Mouse (Mus musculus) layer of hippocampus, adult 11-12 months (tissue): ENCODE data around the gene Gpd1l.
"Not testable (repeated sequence)": the region's sequence is repeated elsewhere in the genome, so short reads cannot be mapped to it uniquely, and the experiment has no call there.

ENCODE experiments used
- DNase-seq: peaks from one replicate; pipeline ENCODE4 v3.0.0; 2022; ENCODE audit warnings: low spot score

Gpd1l gene

GRCm38 (mm10) chr9:114933723-114934171 is at the start of gene Gpd1l:
Gpd1l (minus strand) TSS chr9:114933987.
- DNase-seq, result peak; percentile 96

GRCm38 (mm10) chr9:114982689-114983360 is 49.0 kb upstream of the Gpd1l start, which contains the start of gene Rps27rt:
Rps27rt (minus strand) TSS chr9:114982739.
- no peak for DNase-seq

- no peak for DNase-seq
These were observed 46.2 kb upstream of the Gpd1l start for GRCm38 (mm10) chr9:114979969-114980368.

- peak; percentile 83 for DNase-seq
These were observed 44.7 kb upstream of the Gpd1l start, which contains the start of gene Osbpl10 for GRCm38 (mm10) chr9:114978281-114979111. Osbpl10 (plus strand) TSS chr9:114978569.

- peak; percentile 51 for DNase-seq
These were observed 43.9 kb upstream of the Gpd1l start for GRCm38 (mm10) chr9:114977461-114978280.

GRCm38 (mm10) chr9:114966286-114966685 is 32.5 kb upstream of the Gpd1l start:
- DNase-seq, result not testable (repeated sequence)

DNA sequence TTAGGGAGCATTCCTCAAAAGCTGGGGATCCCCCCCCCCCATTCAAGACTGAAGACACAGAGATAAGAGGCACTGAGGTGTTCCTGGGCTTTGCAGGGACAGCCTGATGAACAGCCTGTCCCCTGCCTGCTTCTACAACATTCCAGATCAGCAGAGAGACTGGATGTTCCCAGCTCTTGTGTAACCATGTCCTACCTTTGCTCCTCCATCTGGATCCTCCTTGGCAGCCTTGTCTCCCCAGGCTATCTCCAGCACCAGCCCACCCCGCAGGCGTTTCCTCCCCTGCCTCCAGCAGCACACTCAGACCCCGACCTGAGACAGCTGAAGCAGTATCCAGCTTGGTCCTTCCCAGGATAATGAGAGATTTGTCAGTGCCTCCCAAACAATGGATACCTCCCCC is 30.3 kb upstream of the Gpd1l start:
- DNase-seq, result no peak

GRCm38 (mm10) chr9:114960844-114961243 is 27.1 kb upstream of the Gpd1l start:
- DNase-seq, result no peak

GRCm38 (mm10) chr9:114960043-114960789 is 26.4 kb upstream of the Gpd1l start:
- no peak for DNase-seq

- peak; percentile 47 for DNase-seq
These were observed 23.2 kb upstream of the Gpd1l start for GRCm38 (mm10) chr9:114956945-114957344.

DNA sequence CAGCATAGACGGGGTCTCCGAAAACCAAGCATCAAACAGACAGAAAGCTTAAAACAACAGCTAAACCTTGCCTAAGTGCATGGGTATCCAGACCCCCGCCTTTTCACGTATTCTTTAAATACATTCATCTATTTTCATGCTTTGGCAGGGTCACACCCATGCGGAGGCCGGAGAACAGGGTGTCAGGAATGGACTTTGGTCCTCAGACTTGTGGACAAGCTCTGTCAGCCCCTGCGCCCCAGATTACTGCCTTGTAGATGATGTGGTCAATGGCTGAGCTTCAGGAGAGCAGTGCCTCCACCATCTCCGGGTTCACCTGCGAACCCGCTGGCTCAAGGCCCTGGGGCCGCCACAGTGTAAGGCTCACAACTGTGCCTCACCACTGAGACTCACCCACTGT is 21.6 kb upstream of the Gpd1l start:
- no peak for DNase-seq

DNA sequence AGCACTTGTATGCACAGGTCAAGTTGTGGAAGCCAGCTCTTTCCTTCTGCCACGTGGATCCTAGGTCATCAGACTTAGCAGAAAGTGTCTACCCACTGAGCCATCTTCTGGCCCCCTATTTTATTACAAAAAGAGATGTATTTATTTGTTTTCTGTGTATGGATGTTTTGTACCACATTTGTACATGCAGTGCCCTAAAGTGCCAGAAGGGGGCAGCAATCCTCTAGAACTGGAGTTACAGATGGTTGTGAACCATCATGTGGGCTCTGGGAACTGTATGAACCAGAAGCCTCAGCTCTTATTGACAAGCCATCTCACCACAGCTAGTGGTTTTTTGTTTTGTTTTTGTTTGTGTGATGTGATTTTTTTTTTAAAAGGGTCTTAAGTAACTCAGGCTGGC is 19.1 kb upstream of the Gpd1l start:
- DNase-seq, result no peak

GRCm38 (mm10) chr9:114948395-114948794 is 14.6 kb upstream of the Gpd1l start:
- no peak for DNase-seq

DNA sequence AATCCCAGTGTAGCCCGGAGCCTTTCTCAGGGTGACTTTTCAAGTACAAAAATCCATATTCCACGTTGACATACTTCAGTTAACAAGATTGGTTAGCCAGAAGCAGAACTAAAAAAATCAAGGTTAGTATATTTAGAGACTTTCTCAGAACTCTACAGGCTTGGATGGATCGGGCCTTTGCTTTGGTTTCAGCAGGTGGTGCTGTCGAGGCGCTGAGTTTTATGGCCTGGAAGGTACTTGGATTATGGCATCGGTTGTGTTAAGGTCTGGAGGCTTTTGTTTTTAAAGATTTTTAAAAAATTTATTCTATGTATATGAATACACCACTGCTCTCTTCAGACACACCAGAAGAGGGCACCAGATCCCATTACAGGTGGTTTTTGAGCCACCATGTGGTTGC is 11.8 kb upstream of the Gpd1l start:
- no peak for DNase-seq

DNA sequence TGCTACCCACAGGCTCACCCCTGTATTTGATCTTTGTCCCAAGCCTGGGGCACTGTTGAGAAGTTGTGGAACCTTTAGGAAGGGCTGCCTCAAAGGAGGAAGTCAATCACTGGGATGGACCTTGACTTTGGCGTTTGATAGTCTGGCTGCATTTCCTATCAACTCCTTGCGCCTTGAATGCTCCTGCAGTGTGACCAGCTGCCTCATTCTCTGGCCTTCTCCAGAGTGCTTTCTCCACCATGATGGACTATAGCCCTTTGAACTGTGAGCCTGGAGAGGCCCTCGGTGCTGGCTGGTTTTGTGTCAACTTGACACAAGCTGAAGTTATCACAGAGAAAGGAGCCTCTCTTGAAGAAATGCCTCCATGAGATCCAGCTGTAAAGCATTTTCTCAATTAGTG is 10.9 kb upstream of the Gpd1l start:
- no peak for DNase-seq

DNA sequence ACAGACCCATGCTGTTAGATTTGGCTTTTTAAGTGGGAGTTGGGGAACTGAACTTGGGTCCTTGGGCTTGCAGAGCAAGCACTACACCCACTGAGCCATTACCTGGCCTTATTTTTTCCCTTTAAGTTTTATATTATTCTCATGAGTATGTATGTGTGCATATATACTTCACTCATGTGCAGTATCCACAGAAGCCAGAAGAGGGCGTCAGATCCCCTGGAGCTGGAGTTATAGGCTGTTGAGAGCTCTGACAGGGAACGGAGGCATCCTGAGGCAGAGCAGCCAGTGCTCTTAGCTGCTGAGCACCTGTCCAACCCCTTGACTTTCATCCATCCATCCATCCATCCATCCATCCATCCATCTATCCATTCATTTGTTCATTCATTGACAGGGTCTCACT is 2.9 kb upstream of the Gpd1l start:
- DNase-seq, result no peak

- DNase-seq, result no peak
These were observed 1.5 kb upstream of the Gpd1l start for GRCm38 (mm10) chr9:114935321-114935720.

GRCm38 (mm10) chr9:114934231-114934630 is 444 bp upstream of the Gpd1l start:
- DNase-seq, result no peak

DNA sequence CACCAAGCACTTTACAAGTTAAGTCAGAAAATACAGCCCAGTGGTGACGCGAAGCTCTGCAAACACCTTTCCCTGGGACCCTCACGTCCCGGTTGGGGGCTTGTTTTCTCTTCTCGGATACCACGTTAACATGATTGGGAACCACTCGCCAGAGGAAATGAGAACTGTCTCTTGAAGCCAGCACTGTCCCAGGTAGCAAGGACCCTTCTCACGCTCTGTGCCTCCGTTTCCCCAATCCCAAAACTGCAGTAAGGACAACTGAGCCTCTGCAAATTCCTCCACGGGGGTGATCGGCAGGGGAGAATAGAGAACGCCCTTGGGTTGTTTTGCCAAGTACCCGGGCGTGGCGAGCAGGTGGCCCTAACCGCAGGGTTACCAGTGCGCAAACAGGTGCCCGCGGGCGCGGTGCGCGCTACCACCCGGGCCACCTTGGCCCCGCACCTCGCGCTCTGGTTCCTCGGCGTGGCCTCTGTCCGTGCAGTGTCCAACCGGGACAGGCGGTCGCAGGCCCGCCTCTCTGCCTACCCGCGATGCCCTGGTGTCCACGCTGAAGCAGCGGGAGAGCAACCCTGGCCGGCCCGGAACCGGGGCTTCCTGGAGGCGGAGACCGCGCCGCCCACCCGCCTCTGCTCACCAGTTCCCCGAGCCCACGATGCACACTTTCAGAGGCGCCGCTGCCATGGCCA is 607 bp downstream of the Gpd1l start:
- DNase-seq, result no peak

DNA sequence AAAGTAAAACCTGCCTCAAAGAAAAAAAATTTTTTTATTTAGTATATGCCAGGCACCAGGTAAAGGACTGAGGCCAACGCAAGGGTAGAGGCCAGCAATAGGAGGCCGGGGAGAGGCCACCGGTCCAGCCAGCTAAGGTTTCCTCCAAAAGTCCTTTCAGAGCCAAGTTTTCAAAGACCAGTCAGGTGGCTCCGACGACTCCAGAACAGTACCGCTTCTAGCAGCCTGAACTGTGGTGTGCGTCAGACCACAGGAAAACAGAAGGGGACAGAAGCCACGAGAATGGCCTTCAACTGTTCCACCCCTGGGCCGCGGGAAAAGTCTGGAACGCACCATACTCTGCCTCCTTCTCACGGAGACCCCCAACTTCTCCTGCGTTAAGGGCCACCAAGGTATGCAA is 1.2 kb downstream of the Gpd1l start:
- no peak for DNase-seq
